Mouse (Mus musculus): ENCODE measurements around the gene Gcnt7. TPM values are rescaled to one million over a fixed set of nuclear protein-coding genes. Genes with fewer than 3 reads are reported as not detected.

The Gcnt7 gene
- polyA plus RNA-seq, 1 experiment from 2014 or later: 1.1 TPM

DNA sequence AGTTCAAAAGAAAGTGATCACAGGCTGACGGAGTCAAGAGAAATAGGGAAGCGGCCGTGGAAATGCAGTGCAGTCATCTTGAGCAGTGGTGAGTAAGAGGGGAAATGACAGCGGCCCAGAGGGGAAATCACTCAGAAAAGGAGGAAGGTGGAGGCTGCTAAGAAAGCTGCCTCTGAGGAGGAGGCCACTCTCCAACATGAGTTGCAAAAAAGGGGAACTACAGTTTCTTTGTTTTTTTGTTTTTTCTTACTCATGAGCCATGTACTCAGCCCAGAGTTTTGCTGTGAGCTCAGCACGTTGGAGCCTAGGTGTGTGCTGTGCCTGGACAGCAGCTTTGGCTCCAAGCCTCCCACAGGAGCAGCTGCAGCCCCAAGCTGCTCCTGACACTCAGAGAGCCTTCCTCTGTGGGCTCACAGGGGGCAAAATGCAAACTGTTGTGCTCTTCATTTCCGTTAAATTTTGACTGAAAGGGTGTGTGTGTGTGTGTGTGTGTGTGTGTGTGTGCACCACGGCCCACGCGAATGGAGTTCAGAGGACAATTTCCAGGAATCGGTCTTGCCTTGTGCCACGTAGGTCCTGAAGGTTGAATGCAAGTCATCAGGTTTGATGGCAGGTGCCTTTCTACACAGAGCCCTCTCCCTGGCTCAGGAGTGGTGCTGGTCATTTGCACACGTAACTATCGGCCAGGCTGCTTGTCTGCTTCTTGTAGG is 57.1 kb downstream of the Gcnt7 start:
- WGBS: 73% methylated on average over 13 of the region's 13 CpGs

More for the DNA sequence above, 57.1 kb downstream of the Gcnt7 start:
- DNase-seq (ENCODE audit: low spot score) (no peak), ATAC-seq (ENCODE audit: low FRiP score) (no peak)
- no peaks in the 10 kb centered on the region for H3K27me3 ChIP-seq (ENCODE audit: control insufficient read depth, insufficient read depth, low read length)
- no peak overlapping the region for H3K4me2 ChIP-seq (replicated peaks)
- no peak overlapping the region for H3K27ac ChIP-seq
- H3K9me3 ChIP-seq (ENCODE audit: control insufficient read depth, low read length): no peaks in the 10 kb centered on the region
- no peaks in the 10 kb centered on the region for H3K4me1 ChIP-seq (replicated peaks; ENCODE audit: control insufficient read depth, insufficient read depth, low read length)
- no peak overlapping the region for H3K9ac ChIP-seq
- H3K36me3 ChIP-seq (replicated peaks; ENCODE audit: control insufficient read depth, insufficient read depth): no peaks in the 10 kb centered on the region
- H3K4me3 ChIP-seq (replicated peaks; ENCODE audit: low read length): no peak overlapping the region

Other genes starting within 250 kb of the Gcnt7 start
- gene Mc3r, start 210.1 kb downstream of the Gcnt7 start, polyA plus RNA-seq (2014; fragmentation: Nextera tagmentation; extraction: Ambion mirVana): 0.15 and 0.30 TPM in 2 replicates
- gene Fam210b, start 113.0 kb downstream of the Gcnt7 start, polyA plus RNA-seq (2014; fragmentation: Nextera tagmentation; extraction: Ambion mirVana): 17.9 and 18.5 TPM in 2 replicates
- gene Aurka, start 88.1 kb downstream of the Gcnt7 start, polyA plus RNA-seq (2014; fragmentation: Nextera tagmentation; extraction: Ambion mirVana): 18.8 and 19.9 TPM in 2 replicates
- 26.6 and 29.8 TPM in 2 replicates for gene Cstf1, start 87.9 kb downstream of the Gcnt7 start, polyA plus RNA-seq (2014; fragmentation: Nextera tagmentation; extraction: Ambion mirVana)
- 0.05 and 0.27 TPM in 2 replicates for gene Cass4, start 64.8 kb downstream of the Gcnt7 start, polyA plus RNA-seq (2014; fragmentation: Nextera tagmentation; extraction: Ambion mirVana)
- 91.7 and 97.4 TPM in 2 replicates for gene Rtf2, start 18.0 kb downstream of the Gcnt7 start, polyA plus RNA-seq (2014; fragmentation: Nextera tagmentation; extraction: Ambion mirVana)
- 0.29 TPM in 1 of 2 replicates, not detected in the other for gene Fam209, start 13.9 kb upstream of the Gcnt7 start, polyA plus RNA-seq (2014; fragmentation: Nextera tagmentation; extraction: Ambion mirVana)
- 0.28 and 0.30 TPM in 2 replicates for gene Tfap2c, start 91.0 kb upstream of the Gcnt7 start, polyA plus RNA-seq (2014; fragmentation: Nextera tagmentation; extraction: Ambion mirVana)